Mouse (Mus musculus) limb, embryonic 14.5 days (tissue): ENCODE data around the gene Atxn1. TPM values are rescaled to one million over a fixed set of nuclear protein-coding genes. Genes with fewer than 3 reads are reported as not detected.

Source experiments
- ATAC-seq: fragments of 200-750 bp; cut with Nextera tagmentation; 2 replicates; pipeline ENCODE4 v1.8.0; 2017; ENCODE audit warnings: low read depth, moderate number of reproducible peaks, moderate TSS enrichment; ENCODE audit not compliant: low FRiP score
- DNase-seq: peaks from one replicate; pipeline ENCODE4 v3.0.0-alpha.2; 2015; ENCODE audit warnings: low spot score
- H3K27ac ChIP-seq: fragments of 300-500 bp; sonication (generic); replicated peaks from 2 replicates; pipeline ENCODE4 v1.5.1; 2014; ENCODE audit warnings: low read depth, mild to moderate bottlenecking, low read length, moderate library complexity, mixed read lengths
- H3K27me3 ChIP-seq: fragments of 300-500 bp; sonication (generic); 2 replicates; pipeline ENCODE4 v1.6.1; 2014; ENCODE audit warnings: low read length, mixed read lengths; ENCODE audit not compliant: control insufficient read depth, insufficient read depth
- H3K36me3 ChIP-seq: fragments of 300-500 bp; sonication (generic); 2 replicates; pipeline ENCODE4 v1.6.1; 2014; ENCODE audit warnings: mild to moderate bottlenecking, low read length, moderate library complexity, mixed read lengths; ENCODE audit not compliant: control insufficient read depth, insufficient read depth
- H3K4me1 ChIP-seq: fragments of 300-500 bp; sonication (generic); 2 replicates; pipeline ENCODE4 v1.6.1; 2014; ENCODE audit warnings: antibody characterized with exemption, low read length, mixed read lengths; ENCODE audit not compliant: control insufficient read depth, insufficient read depth
- H3K4me2 ChIP-seq: fragments of 300-500 bp; sonication (generic); replicated peaks from 2 replicates; pipeline ENCODE4 v1.6.1; 2014; ENCODE audit warnings: low read depth, mild to moderate bottlenecking, low read length, moderate library complexity; ENCODE audit not compliant: severe bottlenecking
- H3K4me3 ChIP-seq: fragments of 300-500 bp; sonication (generic); replicated peaks from 2 replicates; pipeline ENCODE4 v1.5.1; 2014; ENCODE audit warnings: low read length
- H3K9ac ChIP-seq: fragments of 300-500 bp; sonication (generic); 2 replicates; pipeline ENCODE4 v1.6.1; 2014; ENCODE audit warnings: mild to moderate bottlenecking, low read depth, low read length, moderate library complexity; ENCODE audit not compliant: severe bottlenecking
- H3K9me3 ChIP-seq: fragments of 300-500 bp; sonication (generic); 2 replicates; pipeline ENCODE4 v1.6.1; 2016; ENCODE audit warnings: low read length; ENCODE audit not compliant: control insufficient read depth
- POLR2A ChIP-seq: fragments of 200-500 bp; IDR thresholded peaks from 2 replicates; pipeline ENCODE4 v1.8.0; 2012; ENCODE audit warnings: inconsistent platforms, mild to moderate bottlenecking, moderate library complexity, borderline replicate concordance; ENCODE audit not compliant: insufficient read depth, insufficient read length; ENCODE audit errors: extremely low read depth
- WGBS: fragments of 180-500 bp; shearing (Covaris S2); extraction: QIAGEN DNeasy Blood & Tissue Kit; methylation state at CpG from one replicate; pipeline ENCODE4 v1.1.7; 2014; 5-methylcytosine and 5-hydroxymethylcytosine counted together
- polyA plus RNA-seq, 2 experiments: library from polyadenylated mRNA; depleted of rRNA in 1 of 2; stranded (reverse) in 1 of 2; unstranded in 1 of 2; fragments of >200 nt; fragmentation: Nextera tagmentation in 1 of 2; extraction: Ambion mirVana in 1 of 2; gene quantifications; 2 replicates each; pipeline versions ENCODE4 v1.2.1 to v1.2.3; 2012 to 2014

The Atxn1 gene
- polyA plus RNA-seq, 2 experiments: 3.3 to 5.3 TPM

DNA sequence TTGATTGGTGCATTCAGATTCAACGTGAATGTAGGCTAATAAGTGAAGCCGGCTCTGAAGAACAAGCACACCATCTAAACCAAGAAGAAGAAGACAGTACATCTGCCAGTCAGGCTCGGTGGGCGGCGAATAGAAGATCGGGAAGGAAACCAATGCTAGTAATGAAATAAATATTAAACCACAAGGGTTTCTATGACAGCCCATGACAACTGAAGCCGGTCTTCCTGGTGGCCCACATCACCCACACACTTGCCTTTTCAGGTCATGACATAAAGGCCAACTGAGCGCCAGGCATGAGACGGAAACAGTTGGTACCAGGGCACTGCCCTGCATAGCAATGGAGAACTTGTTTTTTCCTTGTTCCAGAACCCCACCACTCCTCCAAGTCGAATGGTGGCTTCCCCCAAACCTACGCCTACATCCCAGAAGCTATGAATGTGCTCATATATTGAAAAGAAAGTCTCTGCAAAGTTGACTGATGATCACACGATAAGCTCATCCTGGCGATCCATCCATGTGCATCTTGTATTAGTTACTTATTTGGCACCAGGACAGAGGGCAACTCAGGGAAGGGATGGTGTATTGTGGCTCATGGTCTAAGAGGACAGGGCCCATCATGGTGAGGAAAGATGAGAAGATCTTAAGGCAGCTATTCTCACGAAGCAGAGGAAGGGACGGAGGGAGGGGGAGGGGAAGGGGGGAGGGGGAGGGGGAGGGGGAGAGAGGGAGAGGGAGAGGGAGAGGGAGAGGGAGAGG is 45.7 kb downstream of the Atxn1 start:
- H3K4me3 ChIP-seq: no peak overlapping the region
- H3K36me3 ChIP-seq: no peaks in the 10 kb centered on the region
- no peak for TF ChIP-seq POLR2A
- no peak overlapping the region for H3K4me2 ChIP-seq
- peaks cover 5% of the 10 kb centered on the region; the same call in 1 of the 2 replicates for H3K4me1 ChIP-seq
- H3K9me3 ChIP-seq: no peaks in the 10 kb centered on the region
- WGBS: 94% methylated on average over 13 of the region's 15 CpGs
- no peak overlapping the region for H3K9ac ChIP-seq
- H3K27me3 ChIP-seq: no peaks in the 10 kb centered on the region
- ATAC-seq (no peak), DNase-seq (no peak)
- no peak overlapping the region for H3K27ac ChIP-seq

DNA sequence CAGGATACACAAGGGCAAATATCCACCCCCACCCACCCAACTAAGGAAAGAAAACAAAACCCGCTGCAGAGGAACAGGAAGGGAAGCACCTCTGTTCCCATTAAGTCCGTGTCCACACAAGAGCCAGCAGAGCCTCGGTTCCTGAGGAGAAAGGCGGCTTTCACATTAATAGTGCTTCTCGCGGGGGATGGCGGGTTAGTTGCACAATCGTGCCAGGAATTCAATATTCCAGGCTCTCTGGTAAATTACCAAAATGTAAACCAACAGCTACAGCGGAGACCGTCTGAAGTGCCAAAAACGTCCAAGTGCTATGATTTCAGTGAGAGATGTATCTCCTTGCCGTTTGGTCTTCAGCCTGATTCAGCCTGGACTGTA is 46.8 kb downstream of the Atxn1 start:
- H3K9ac ChIP-seq: no peak overlapping the region
- DNase-seq: no peak
- no peak overlapping the region for H3K4me3 ChIP-seq
- 73% methylated on average over 12 of the region's 12 CpGs for WGBS
- TF ChIP-seq POLR2A: no peak
- no peaks in the 10 kb centered on the region for H3K27me3 ChIP-seq
- no peak overlapping the region for H3K27ac ChIP-seq
- H3K36me3 ChIP-seq: no peaks in the 10 kb centered on the region
- no peak overlapping the region for H3K4me2 ChIP-seq
- ATAC-seq: no peak
- H3K4me1 ChIP-seq: peaks cover 4% of the 10 kb centered on the region; the same call in 1 of the 2 replicates
- no peaks in the 10 kb centered on the region for H3K9me3 ChIP-seq

GRCm38 (mm10) chr13:45917058-45918005 is 47.5 kb downstream of the Atxn1 start:
- Histone ChIP-seq H3K27ac (no peak overlapping the region), H3K4me2 (no peak overlapping the region), H3K27me3 (no peaks in the 10 kb centered on the region), H3K36me3 (no peaks in the 10 kb centered on the region), H3K9ac (no peak overlapping the region), H3K4me3 (no peak overlapping the region), H3K4me1 (no peaks in the 10 kb centered on the region), H3K9me3 (no peaks in the 10 kb centered on the region)
- DNase-seq (no peak), ATAC-seq (no peak)
- WGBS: 92% methylated on average over 21 of the region's 21 CpGs
- TF ChIP-seq POLR2A: no peak

DNA sequence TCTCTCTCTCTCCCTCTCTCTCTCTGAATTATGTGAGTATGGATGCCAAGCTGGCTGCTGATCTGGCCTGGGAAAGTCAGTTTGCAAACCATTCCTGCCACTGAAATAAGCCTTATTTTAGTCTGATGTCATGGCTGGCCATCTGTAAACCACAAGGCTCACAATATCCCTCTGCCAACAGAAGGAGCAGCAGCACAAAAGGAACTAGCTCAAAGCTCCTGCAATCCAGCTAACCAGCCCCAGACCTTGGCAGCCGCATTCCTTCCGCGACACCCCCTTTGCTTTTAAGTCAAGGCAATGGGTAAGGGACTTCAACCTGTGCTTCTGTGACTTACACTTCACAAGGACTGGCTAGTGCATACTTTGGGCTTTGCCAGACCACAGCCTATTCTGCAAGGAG is 48.9 kb downstream of the Atxn1 start:
- ATAC-seq: no peak
- Histone ChIP-seq H3K4me3 (no peak overlapping the region), H3K36me3 (no peaks in the 10 kb centered on the region), H3K4me2 (no peak overlapping the region), H3K9me3 (no peaks in the 10 kb centered on the region), H3K4me1 (no peaks in the 10 kb centered on the region), H3K9ac (no peak overlapping the region), H3K27me3 (no peaks in the 10 kb centered on the region), H3K27ac (no peak overlapping the region)
- no peak for TF ChIP-seq POLR2A
- DNase-seq: no peak
- 81% methylated on average over 3 of the region's 3 CpGs for WGBS

- WGBS: 61% methylated on average over 2 of the region's 2 CpGs
- ATAC-seq: no peak
- Histone ChIP-seq H3K4me1 (no peaks in the 10 kb centered on the region), H3K9me3 (no peaks in the 10 kb centered on the region), H3K4me2 (no peak overlapping the region), H3K9ac (no peak overlapping the region), H3K36me3 (no peaks in the 10 kb centered on the region), H3K4me3 (no peak overlapping the region), H3K27me3 (no peaks in the 10 kb centered on the region), H3K27ac (no peak overlapping the region)
- no peak for TF ChIP-seq POLR2A
- no peak for DNase-seq
Observed at GRCm38 (mm10) chr13:45915026-45915425, 49.8 kb downstream of the Atxn1 start.
